Mouse (Mus musculus) midbrain, embryonic 16.5 days (tissue): ENCODE data around the gene Cct2. TPM values are rescaled to one million over a fixed set of nuclear protein-coding genes. Genes with fewer than 3 reads are reported as not detected.

ENCODE experiments used
- ATAC-seq: fragments of 200-750 bp; cut with Nextera tagmentation; 2 replicates; pipeline ENCODE4 v1.8.0; 2017; ENCODE audit warnings: moderate TSS enrichment
- H3K27ac ChIP-seq: fragments of 300-500 bp; sonication (generic); 2 replicates; pipeline ENCODE4 v1.5.1; 2014; ENCODE audit warnings: mild to moderate bottlenecking, low read length, mixed read lengths
- H3K27me3 ChIP-seq: fragments of 300-500 bp; sonication (generic); 2 replicates; pipeline ENCODE4 v1.6.1; 2014; ENCODE audit warnings: low read depth, low read length, mixed read lengths; ENCODE audit not compliant: control insufficient read depth, insufficient read depth
- H3K36me3 ChIP-seq: fragments of 300-500 bp; sonication (generic); 2 replicates; pipeline ENCODE4 v1.6.1; 2014; ENCODE audit warnings: mild to moderate bottlenecking, low read length, moderate library complexity, mixed read lengths; ENCODE audit not compliant: control insufficient read depth, insufficient read depth
- H3K4me1 ChIP-seq: fragments of 300-500 bp; sonication (generic); 2 replicates; pipeline ENCODE4 v1.6.1; 2014; ENCODE audit warnings: mild to moderate bottlenecking, low read length, mixed read lengths; ENCODE audit not compliant: control insufficient read depth, insufficient read depth
- H3K4me2 ChIP-seq: fragments of 300-500 bp; sonication (generic); 2 replicates; pipeline ENCODE4 v1.6.1; 2014; ENCODE audit warnings: mild to moderate bottlenecking, low read length, mixed read lengths
- H3K4me3 ChIP-seq: fragments of 300-500 bp; sonication (generic); 2 replicates; pipeline ENCODE4 v1.5.1; 2014; ENCODE audit warnings: low read depth, mild to moderate bottlenecking, low read length, moderate library complexity, mixed read lengths
- H3K9ac ChIP-seq: fragments of 300-500 bp; sonication (generic); 2 replicates; pipeline ENCODE4 v1.6.1; 2014; ENCODE audit warnings: low read depth, low read length, mixed read lengths
- H3K9me3 ChIP-seq: fragments of 300-500 bp; sonication (generic); replicated peaks from 2 replicates; pipeline ENCODE4 v1.6.1; 2014; ENCODE audit warnings: mild to moderate bottlenecking, low read length, mixed read lengths; ENCODE audit not compliant: control insufficient read depth, poor library complexity, severe bottlenecking
- WGBS: fragments of 180-500 bp; shearing (Covaris S2); extraction: QIAGEN DNeasy Blood & Tissue Kit; methylation state at CpG from one replicate; pipeline ENCODE4 v1.1.7; 2014; 5-methylcytosine and 5-hydroxymethylcytosine counted together
- polyA plus RNA-seq: library from polyadenylated mRNA; unstranded; fragments of >200 nt; fragmentation: Nextera tagmentation; extraction: Ambion mirVana; gene quantifications from 2 replicates; pipeline ENCODE4 v1.2.1, GENCODE M21; 2015

Cct2 gene
- polyA plus RNA-seq, 1 experiment from 2014 or later = 232 TPM

- Histone ChIP-seq H3K4me2 (no peak overlapping the region), H3K4me1 (peaks cover 9% of the 10 kb centered on the region), H3K27ac (no peak overlapping the region), H3K36me3 (no peaks in the 10 kb centered on the region), H3K27me3 (no peaks in the 10 kb centered on the region), H3K9me3 (no peaks in the 10 kb centered on the region), H3K9ac (no peak overlapping the region), H3K4me3 (no peak overlapping the region)
- no peak for ATAC-seq
- whole genome bisulfite sequencing = 72% methylated on average over 2 of the region's 2 CpGs
Measured at GRCm38 (mm10) chr10:117097116-117097698, 33.6 kb upstream of the Cct2 start.

- 85% methylated on average over 6 of the region's 6 CpGs for WGBS
- H3K36me3 ChIP-seq = no peaks in the 10 kb centered on the region
Measured at GRCm38 (mm10) chr10:117096096-117096495, 32.5 kb upstream of the Cct2 start.

GRCm38 (mm10) chr10:117094504-117095329 is 31.1 kb upstream of the Cct2 start:
- Histone ChIP-seq H3K4me2 (no peak overlapping the region), H3K9me3 (no peaks in the 10 kb centered on the region), H3K9ac (0 out of 2 replicates have a peak overlapping the region, but pooled peaks have one; percentile 20), H3K27ac (peak overlapping the region; percentile 56), H3K4me3 (no peak overlapping the region), H3K27me3 (no peaks in the 10 kb centered on the region), H3K36me3 (no peaks in the 10 kb centered on the region), H3K4me1 (peaks cover 9% of the 10 kb centered on the region)
- ATAC-seq = peak; percentile 91
- WGBS = 22% methylated on average over 15 of the region's 15 CpGs

More at GRCm38 (mm10) chr10:117096096-117096495, 32.5 kb upstream of the Cct2 start:
- H3K9ac ChIP-seq = no peak overlapping the region
- no peak for ATAC-seq
- no peaks in the 10 kb centered on the region for H3K9me3 ChIP-seq
- H3K4me2 ChIP-seq = no peak overlapping the region
- no peak overlapping the region for H3K4me3 ChIP-seq
- no peaks in the 10 kb centered on the region for H3K27me3 ChIP-seq
- H3K4me1 ChIP-seq = peaks cover 9% of the 10 kb centered on the region
- no peak overlapping the region for H3K27ac ChIP-seq

- Histone ChIP-seq H3K9me3 (no peaks in the 10 kb centered on the region), H3K4me1 (peaks cover 5% of the 10 kb centered on the region), H3K27ac (no peak overlapping the region), H3K27me3 (no peaks in the 10 kb centered on the region), H3K9ac (no peak overlapping the region), H3K36me3 (0 out of 2 replicates have a peak, but pooled peaks cover 2% of the 10 kb centered on the region), H3K4me3 (no peak overlapping the region), H3K4me2 (no peak overlapping the region)
- ATAC-seq = no peak
- WGBS = 87% methylated on average over 4 of the region's 4 CpGs
Measured at GRCm38 (mm10) chr10:117089628-117090027, 26.0 kb upstream of the Cct2 start.

GRCm38 (mm10) chr10:117081914-117082359 is 18.3 kb upstream of the Cct2 start:
- WGBS = 82% methylated on average over 2 of the region's 2 CpGs
- peaks cover 20% of the 10 kb centered on the region for H3K36me3 ChIP-seq
- H3K27me3 ChIP-seq = no peaks in the 10 kb centered on the region

GRCm38 (mm10) chr10:117081326-117081725 is 17.7 kb upstream of the Cct2 start:
- no peak overlapping the region for H3K4me3 ChIP-seq
- no peak overlapping the region for H3K27ac ChIP-seq
- H3K4me1 ChIP-seq = no peaks in the 10 kb centered on the region
- no peak overlapping the region for H3K9ac ChIP-seq
- 73% methylated on average over 4 of the region's 4 CpGs for WGBS
- H3K4me2 ChIP-seq = no peak overlapping the region
- H3K9me3 ChIP-seq = no peaks in the 10 kb centered on the region
- no peak for ATAC-seq
- H3K27me3 ChIP-seq = no peaks in the 10 kb centered on the region
- H3K36me3 ChIP-seq = peaks cover 26% of the 10 kb centered on the region

More at GRCm38 (mm10) chr10:117081914-117082359, 18.3 kb upstream of the Cct2 start:
- Histone ChIP-seq H3K9ac (no peak overlapping the region), H3K4me3 (no peak overlapping the region), H3K4me1 (no peaks in the 10 kb centered on the region), H3K27ac (no peak overlapping the region), H3K9me3 (no peaks in the 10 kb centered on the region), H3K4me2 (no peak overlapping the region)
- ATAC-seq = no peak

- no peaks in the 10 kb centered on the region for H3K27me3 ChIP-seq
- peaks cover 37% of the 10 kb centered on the region for H3K36me3 ChIP-seq
- no peaks in the 10 kb centered on the region for H3K9me3 ChIP-seq
- H3K27ac ChIP-seq = no peak overlapping the region
- H3K9ac ChIP-seq = no peak overlapping the region
- WGBS = 85% methylated on average over 6 of the region's 6 CpGs
- no peaks in the 10 kb centered on the region for H3K4me1 ChIP-seq
- H3K4me3 ChIP-seq = no peak overlapping the region
- no peak overlapping the region for H3K4me2 ChIP-seq
- ATAC-seq = no peak
Measured at GRCm38 (mm10) chr10:117078284-117078683, 14.7 kb upstream of the Cct2 start.

GRCm38 (mm10) chr10:117073176-117073575 is 9.6 kb upstream of the Cct2 start:
- H3K27ac ChIP-seq = no peak overlapping the region
- 92% methylated on average over 7 of the region's 7 CpGs for WGBS
- peaks cover 30% of the 10 kb centered on the region for H3K36me3 ChIP-seq
- no peaks in the 10 kb centered on the region for H3K4me1 ChIP-seq
- H3K9ac ChIP-seq = no peak overlapping the region
- no peak for ATAC-seq
- no peaks in the 10 kb centered on the region for H3K27me3 ChIP-seq
- no peak overlapping the region for H3K4me2 ChIP-seq
- H3K9me3 ChIP-seq = no peaks in the 10 kb centered on the region
- H3K4me3 ChIP-seq = no peak overlapping the region
